Mouse (Mus musculus) testis, adult 2 months (tissue): ENCODE measurements around the gene P2ry14. TPM values are rescaled to one million over a fixed set of nuclear protein-coding genes. Genes with fewer than 3 reads are reported as not detected.
"Not testable (repeated sequence)": the region's sequence is repeated elsewhere in the genome, so short reads cannot be mapped to it uniquely, and the experiment has no call there.

Experiments
- H3K27ac ChIP-seq: fragments of 200-500 bp; 2 replicates; pipeline ENCODE4 v1.5.1; 2012; ENCODE audit warnings: low read depth, low read length; ENCODE audit not compliant: control insufficient read depth, insufficient read depth
- H3K27me3 ChIP-seq: fragments of 200-500 bp; 2 replicates; pipeline ENCODE4 v1.6.1; 2012; ENCODE audit warnings: mild to moderate bottlenecking, low read length, moderate library complexity; ENCODE audit not compliant: control insufficient read depth, insufficient read depth
- H3K36me3 ChIP-seq: fragments of 200-500 bp; 2 replicates; pipeline ENCODE4 v1.6.1; 2012; ENCODE audit warnings: mild to moderate bottlenecking, low read length; ENCODE audit not compliant: control insufficient read depth, insufficient read depth
- H3K4me1 ChIP-seq: fragments of 200-500 bp; 2 replicates; pipeline ENCODE4 v1.6.1; 2012; ENCODE audit warnings: low read length; ENCODE audit not compliant: control insufficient read depth, insufficient read depth
- H3K4me3 ChIP-seq: fragments of 200-500 bp; 2 replicates; pipeline ENCODE4 v1.5.1; 2012; ENCODE audit warnings: low read depth, mild to moderate bottlenecking, low read length, moderate library complexity, mixed read lengths; ENCODE audit not compliant: control insufficient read depth
- CTCF ChIP-seq: fragments of 200-500 bp; IDR thresholded peaks from 2 replicates; pipeline ENCODE4 v1.5.1; 2012; ENCODE audit warnings: low read depth, mild to moderate bottlenecking, inconsistent platforms, low read length, moderate library complexity; ENCODE audit not compliant: control insufficient read depth, insufficient read depth, insufficient replicate concordance
- POLR2A ChIP-seq: fragments of 200-500 bp; IDR thresholded peaks from 2 replicates; pipeline ENCODE4 v1.6.1; 2012; ENCODE audit warnings: low read depth, mild to moderate bottlenecking, inconsistent platforms, low read length, moderate library complexity; ENCODE audit not compliant: control insufficient read depth
- polyA plus RNA-seq: library from polyadenylated mRNA; depleted of rRNA; stranded (reverse); fragments of >200 nt; gene quantifications from 2 replicates; pipeline ENCODE4 v1.2.3, GENCODE M21; 2012

P2ry14 gene
- polyA plus RNA-seq, 1 experiment, result 0.67 TPM

GRCm38 (mm10) chr3:59121780-59122449 is 31.5 kb downstream of the P2ry14 start:
- Histone ChIP-seq H3K27ac (no peak overlapping the region), H3K27me3 (no peaks in the 10 kb centered on the region), H3K36me3 (no peaks in the 10 kb centered on the region), H3K4me1 (no peaks in the 10 kb centered on the region), H3K4me3 (no peak overlapping the region)
- TF ChIP-seq POLR2A (no peak), CTCF (no peak)

GRCm38 (mm10) chr3:59121067-59121730 is 32.2 kb downstream of the P2ry14 start:
- TF ChIP-seq CTCF (no peak), POLR2A (no peak)
- Histone ChIP-seq H3K27me3 (no peaks in the 10 kb centered on the region), H3K4me3 (no peak overlapping the region), H3K36me3 (no peaks in the 10 kb centered on the region), H3K27ac (no peak overlapping the region), H3K4me1 (no peaks in the 10 kb centered on the region)

GRCm38 (mm10) chr3:59113973-59114517 is 39.4 kb downstream of the P2ry14 start:
- Histone ChIP-seq H3K27me3 (no peaks in the 10 kb centered on the region), H3K4me3 (no peak overlapping the region), H3K4me1 (no peaks in the 10 kb centered on the region), H3K36me3 (no peaks in the 10 kb centered on the region), H3K27ac (no peak overlapping the region)
- TF ChIP-seq CTCF, result no peak
- TF ChIP-seq POLR2A, result no peak

- H3K27me3 ChIP-seq, H3K4me3 ChIP-seq, H3K4me1 ChIP-seq, H3K27ac ChIP-seq, H3K36me3 ChIP-seq: not testable (repeated sequence)
Observed at GRCm38 (mm10) chr3:59113291-59113690, 40.1 kb downstream of the P2ry14 start.

GRCm38 (mm10) chr3:59111944-59112343 is 41.5 kb downstream of the P2ry14 start:
- Histone ChIP-seq H3K36me3 (no peaks in the 10 kb centered on the region), H3K4me1 (no peaks in the 10 kb centered on the region), H3K27me3 (no peaks in the 10 kb centered on the region), H3K27ac (no peak overlapping the region), H3K4me3 (no peak overlapping the region)
- TF ChIP-seq CTCF, result no peak
- TF ChIP-seq POLR2A, result no peak

GRCm38 (mm10) chr3:59109834-59110233 is 43.6 kb downstream of the P2ry14 start:
- H3K4me1 ChIP-seq, H3K27me3 ChIP-seq, H3K36me3 ChIP-seq, H3K4me3 ChIP-seq, H3K27ac ChIP-seq: not testable (repeated sequence)

- no peaks in the 10 kb centered on the region for H3K4me1 ChIP-seq
- TF ChIP-seq CTCF (no peak), POLR2A (no peak)
- H3K4me3 ChIP-seq, result no peak overlapping the region
- no peak overlapping the region for H3K27ac ChIP-seq
- no peaks in the 10 kb centered on the region for H3K27me3 ChIP-seq
- no peaks in the 10 kb centered on the region for H3K36me3 ChIP-seq
Observed at GRCm38 (mm10) chr3:59107439-59107838, 46.0 kb downstream of the P2ry14 start.
